Mouse (Mus musculus) lung, postnatal 25 days (tissue): ENCODE results near the gene Tex50.
"Not testable (repeated sequence)": the region's sequence is repeated elsewhere in the genome, so short reads cannot be mapped to it uniquely, and the experiment has no call there.

Experiments
- DNase-seq: peaks from one replicate; pipeline ENCODE4 v3.0.0; 2022; ENCODE audit warnings: low spot score

Gene Tex50

GRCm38 (mm10) chr1:161159214-161159613, at the start of gene Tex50:
TSS of gene Tex50 (minus strand) at chr1:161159314.
- DNase-seq = no peak

- no peak for DNase-seq
These were observed 40.7 kb upstream of the Tex50 start for GRCm38 (mm10) chr1:161199856-161200255.

GRCm38 (mm10) chr1:161196364-161196763, 37.2 kb upstream of the Tex50 start:
- not testable (repeated sequence) for DNase-seq

- DNase-seq = peak; percentile 80
These were observed 36.6 kb upstream of the Tex50 start for GRCm38 (mm10) chr1:161195541-161196351.

GRCm38 (mm10) chr1:161190253-161190910, 31.3 kb upstream of the Tex50 start:
- DNase-seq = no peak

GRCm38 (mm10) chr1:161185431-161185830, 26.3 kb upstream of the Tex50 start:
- no peak for DNase-seq

- no peak for DNase-seq
These were observed 24.6 kb upstream of the Tex50 start for GRCm38 (mm10) chr1:161183677-161184076.

- DNase-seq = no peak
These were observed 23.3 kb upstream of the Tex50 start for GRCm38 (mm10) chr1:161182386-161182785.

- DNase-seq = peak; percentile 43
These were observed 21.6 kb upstream of the Tex50 start for GRCm38 (mm10) chr1:161180674-161181073.

- DNase-seq = peak; percentile 63
These were observed 11.5 kb upstream of the Tex50 start for GRCm38 (mm10) chr1:161170651-161171050.

GRCm38 (mm10) chr1:161160266-161160665, 1.2 kb upstream of the Tex50 start:
- DNase-seq = no peak

- DNase-seq = peak; percentile 14
These were observed 2.6 kb downstream of the Tex50 start for GRCm38 (mm10) chr1:161156546-161156945.

GRCm38 (mm10) chr1:161151098-161151497, 8.0 kb downstream of the Tex50 start:
- no peak for DNase-seq

GRCm38 (mm10) chr1:161147888-161148287, 11.2 kb downstream of the Tex50 start:
- DNase-seq = no peak

GRCm38 (mm10) chr1:161145611-161146010, 13.5 kb downstream of the Tex50 start:
- not testable (repeated sequence) for DNase-seq

GRCm38 (mm10) chr1:161143216-161143615, 15.9 kb downstream of the Tex50 start:
- DNase-seq = no peak

GRCm38 (mm10) chr1:161142531-161143159, 16.5 kb downstream of the Tex50 start, which contains the start of gene Ankrd45:
TSS of gene Ankrd45 (plus strand) at chr1:161142691.
- no peak for DNase-seq

- DNase-seq = no peak
These were observed 18.9 kb downstream of the Tex50 start for GRCm38 (mm10) chr1:161140026-161140762.

GRCm38 (mm10) chr1:161139496-161139895, 19.6 kb downstream of the Tex50 start:
- DNase-seq = no peak

GRCm38 (mm10) chr1:161130726-161131664, 28.1 kb downstream of the Tex50 start, which contains the start of gene Klhl20:
TSS of gene Klhl20 (minus strand) at chr1:161131511.
- peak; percentile 93 for DNase-seq

GRCm38 (mm10) chr1:161126461-161126860, 32.7 kb downstream of the Tex50 start:
- DNase-seq = no peak
